Mouse (Mus musculus) limb, embryonic 15.5 days (tissue): ENCODE measurements around the gene Ermn. TPM values are rescaled to one million over a fixed set of nuclear protein-coding genes. Genes with fewer than 3 reads are reported as not detected.

ENCODE experiments used
- ATAC-seq: fragments of 200-750 bp; cut with Nextera tagmentation; 2 replicates; pipeline ENCODE4 v1.8.0; 2017; ENCODE audit warnings: low read depth, moderate TSS enrichment; ENCODE audit not compliant: insufficient number of reproducible peaks, low FRiP score, low TSS enrichment
- H3K27ac ChIP-seq: fragments of 300-500 bp; sonication (generic); 2 replicates; pipeline ENCODE4 v1.5.1; 2015; ENCODE audit warnings: moderate library complexity, mild to moderate bottlenecking, inconsistent platforms
- H3K27me3 ChIP-seq: fragments of 300-500 bp; sonication (generic); 2 replicates; pipeline ENCODE4 v1.6.1; 2015; ENCODE audit warnings: inconsistent platforms
- H3K36me3 ChIP-seq: fragments of 300-500 bp; sonication (generic); 2 replicates; pipeline ENCODE4 v1.6.1; 2015; ENCODE audit warnings: inconsistent platforms
- H3K4me1 ChIP-seq: fragments of 300-500 bp; sonication (generic); 2 replicates; pipeline ENCODE4 v1.6.1; 2015; ENCODE audit warnings: inconsistent platforms
- H3K4me2 ChIP-seq: fragments of 300-500 bp; sonication (generic); 2 replicates; pipeline ENCODE4 v1.6.1; 2015; ENCODE audit warnings: mild to moderate bottlenecking, inconsistent platforms
- H3K4me3 ChIP-seq: fragments of 300-500 bp; sonication (generic); 2 replicates; pipeline ENCODE4 v1.5.1; 2015; ENCODE audit warnings: mild to moderate bottlenecking, inconsistent platforms
- H3K9ac ChIP-seq: fragments of 300-500 bp; sonication (generic); 2 replicates; pipeline ENCODE4 v1.6.1; 2015; ENCODE audit warnings: inconsistent platforms
- H3K9me3 ChIP-seq: fragments of 300-500 bp; sonication (generic); 2 replicates; pipeline ENCODE4 v1.6.1; 2016; ENCODE audit warnings: inconsistent platforms
- WGBS: fragments of 180-500 bp; shearing (Covaris S2); methylation state at CpG from one replicate; pipeline ENCODE4 v1.1.7; 2015; 5-methylcytosine and 5-hydroxymethylcytosine counted together
- polyA plus RNA-seq: library from polyadenylated mRNA; unstranded; fragments of >200 nt; fragmentation: Nextera tagmentation; extraction: Ambion mirVana; gene quantifications from 2 replicates; pipeline ENCODE4 v1.2.1, GENCODE M21; 2015

The Ermn gene
- polyA plus RNA-seq, 1 experiment from 2014 or later = 0.19 TPM

DNA sequence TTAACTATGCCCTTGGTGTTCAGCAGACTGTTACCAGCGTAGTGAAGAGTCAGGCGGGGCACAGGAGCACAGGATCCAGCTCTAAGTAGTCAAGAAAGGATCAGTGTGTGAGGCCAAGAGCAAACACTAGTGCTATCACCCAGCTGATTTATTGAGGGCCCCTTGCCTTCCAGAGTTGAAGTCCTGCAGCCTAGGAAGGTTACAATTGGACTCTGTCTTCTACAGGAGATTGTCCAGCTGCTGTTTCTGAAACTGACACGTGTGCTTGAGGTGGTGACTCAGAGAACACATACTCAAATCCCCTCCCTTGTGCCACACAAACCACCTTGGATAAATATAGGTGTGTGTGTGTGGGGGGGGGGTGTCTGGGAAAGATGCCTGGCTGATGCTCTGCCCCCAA is 51.2 kb downstream of the Ermn start:
- Histone ChIP-seq H3K9ac (no peak overlapping the region), H3K36me3 (no peaks in the 10 kb centered on the region), H3K4me3 (peak overlapping the region; percentile 1; the same call in 1 of the 2 replicates), H3K27ac (no peak overlapping the region), H3K4me1 (peaks cover 8% of the 10 kb centered on the region; the same call in 1 of the 2 replicates), H3K27me3 (no peaks in the 10 kb centered on the region), H3K9me3 (no peaks in the 10 kb centered on the region), H3K4me2 (0 out of 2 replicates have a peak overlapping the region, but pooled peaks have one; percentile 17)
- WGBS = 51% methylated on average over 3 of the region's 3 CpGs
- ATAC-seq = no peak

DNA sequence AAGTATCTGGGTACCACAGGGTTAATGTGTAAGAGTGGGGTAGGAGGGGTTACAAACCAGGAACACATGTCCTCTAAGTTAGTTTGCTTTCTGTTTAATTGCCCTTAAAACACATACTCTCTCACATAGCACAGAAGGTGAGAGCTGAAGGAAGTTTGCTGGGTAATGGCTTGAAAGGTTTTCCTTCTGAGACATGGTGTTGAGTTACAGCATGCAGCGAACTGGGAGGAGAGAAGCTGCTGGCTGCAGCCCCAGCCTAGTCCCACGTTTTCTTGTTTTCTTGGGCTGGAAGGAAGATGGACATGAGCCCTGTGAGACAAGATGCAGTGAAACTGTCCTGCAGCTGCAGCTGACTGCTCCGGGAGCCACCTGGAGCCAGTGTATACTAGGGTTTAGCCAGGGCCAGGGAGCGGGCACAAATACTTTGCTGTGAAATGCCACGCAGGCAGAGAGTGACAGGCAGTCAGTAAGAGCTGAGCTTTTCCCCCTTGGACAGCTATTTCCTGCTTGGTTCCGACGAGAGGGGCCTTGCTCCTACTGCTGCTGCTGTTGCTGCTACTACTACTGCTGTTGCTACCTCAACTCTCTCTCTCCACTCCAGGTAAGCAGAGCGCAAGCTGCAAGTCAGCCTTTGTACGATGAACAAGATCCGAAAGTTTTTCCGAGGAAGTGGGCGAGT is 54.8 kb downstream of the Ermn start, which contains the start of gene Galnt5:
Gene Galnt5 (plus strand): TSS at position 133 of the 679 bp plus-strand sequence.
- Histone ChIP-seq H3K27me3 (no peaks in the 10 kb centered on the region), H3K9me3 (no peaks in the 10 kb centered on the region), H3K9ac (peak within 1 kb of the TSS; percentile 21), H3K27ac (peak within 1 kb of the TSS; percentile 78), H3K36me3 (no peaks in the 10 kb centered on the region), H3K4me3 (peak within 1 kb of the TSS; percentile 39), H3K4me2 (peak within 1 kb of the TSS; percentile 49), H3K4me1 (peaks cover 8% of the 10 kb centered on the region; the same call in 1 of the 2 replicates)
- ATAC-seq = peak; percentile 72; the same call in 1 of the 2 replicates
- WGBS = 10% methylated on average over 12 of the region's 12 CpGs

Other genes starting within 250 kb of the Ermn start
- gene Galnt5, start 55.0 kb downstream of the Ermn start, polyA plus RNA-seq = 3.0 and 5.1 TPM in 2 replicates
- gene Cytip, start 142.7 kb upstream of the Ermn start, polyA plus RNA-seq = 2.5 and 2.8 TPM in 2 replicates